Mouse (Mus musculus) c-Kit-positive CD71-negative TER-119-negative erythroid progenitor cells, embryonic 14.5 days (primary cell): Measurements from ENCODE around the gene Adcy3.

Source experiments
- DNase-seq: peaks from one replicate; pipeline ENCODE4 v3.0.0-alpha.2; 2013; ENCODE audit warnings: low read depth

Adcy3 gene

GRCm38 (mm10) chr12:4243805-4244204 lies 110.9 kb downstream of the Adcy3 start:
- DNase-seq, result no peak

GRCm38 (mm10) chr12:4245742-4246141 lies 112.8 kb downstream of the Adcy3 start:
- DNase-seq, result no peak

GRCm38 (mm10) chr12:4249786-4250185 lies 116.9 kb downstream of the Adcy3 start:
- DNase-seq, result no peak

GRCm38 (mm10) chr12:4252742-4253655 lies 120.1 kb downstream of the Adcy3 start:
- DNase-seq, result peak; percentile 28
